Mouse (Mus musculus) urinary bladder, postnatal 25 days (tissue): ENCODE measurements around the gene Tssk6.

Source experiments
- DNase-seq: peaks from one replicate; pipeline ENCODE4 v3.0.0; 2022; ENCODE audit warnings: low spot score

Tssk6 gene

GRCm38 (mm10) chr8:69902163-69903062, at the start of gene Tssk6, which contains the start of the genes Ndufa13 and Yjefn3:
Tssk6 (plus strand) TSS chr8:69902184.
Ndufa13 (minus strand) TSS chr8:69902558.
Yjefn3 (minus strand) TSS chr8:69902712.
- peak; percentile 39 for DNase-seq

- DNase-seq, result no peak
Observed at GRCm38 (mm10) chr8:69853869-69854268, 48.1 kb upstream of the Tssk6 start.

GRCm38 (mm10) chr8:69860807-69861206, 41.2 kb upstream of the Tssk6 start:
- no peak for DNase-seq

GRCm38 (mm10) chr8:69861251-69861650, 40.7 kb upstream of the Tssk6 start:
- DNase-seq, result no peak

- DNase-seq, result no peak
Observed at GRCm38 (mm10) chr8:69863387-69864020, 38.5 kb upstream of the Tssk6 start.

GRCm38 (mm10) chr8:69864180-69864579, 37.8 kb upstream of the Tssk6 start:
- no peak for DNase-seq

- no peak for DNase-seq
Observed at GRCm38 (mm10) chr8:69867696-69868326, 34.2 kb upstream of the Tssk6 start.

GRCm38 (mm10) chr8:69870003-69870765, 31.8 kb upstream of the Tssk6 start:
- DNase-seq, result no peak

GRCm38 (mm10) chr8:69870907-69871306, 31.1 kb upstream of the Tssk6 start:
- DNase-seq, result no peak

- DNase-seq, result peak; percentile 66
Observed at GRCm38 (mm10) chr8:69874155-69874554, 27.8 kb upstream of the Tssk6 start.

- DNase-seq, result no peak
Observed at GRCm38 (mm10) chr8:69874654-69875053, 27.3 kb upstream of the Tssk6 start.

GRCm38 (mm10) chr8:69876097-69876496, 25.9 kb upstream of the Tssk6 start:
- DNase-seq, result no peak

GRCm38 (mm10) chr8:69876967-69877366, 25.0 kb upstream of the Tssk6 start:
- no peak for DNase-seq

GRCm38 (mm10) chr8:69877396-69877795, 24.6 kb upstream of the Tssk6 start:
- no peak for DNase-seq

GRCm38 (mm10) chr8:69877992-69878391, 24.0 kb upstream of the Tssk6 start:
- no peak for DNase-seq

- DNase-seq, result no peak
Observed at GRCm38 (mm10) chr8:69879678-69880077, 22.3 kb upstream of the Tssk6 start.

- no peak for DNase-seq
Observed at GRCm38 (mm10) chr8:69880841-69881240, 21.1 kb upstream of the Tssk6 start.

- no peak for DNase-seq
Observed at GRCm38 (mm10) chr8:69881261-69881865, 20.6 kb upstream of the Tssk6 start.

- peak; percentile 50 for DNase-seq
Observed at GRCm38 (mm10) chr8:69882021-69882756, 19.8 kb upstream of the Tssk6 start.

- DNase-seq, result no peak
Observed at GRCm38 (mm10) chr8:69882833-69883600, 19.0 kb upstream of the Tssk6 start.
